Mouse (Mus musculus) MEL-GATA-1-ER (cell line): ENCODE data around the gene Zswim3.
A peak's percentile ranks its signal among the peaks of the same experiment; 100 is the strongest.

Experiments
- DNase-seq: peaks from one replicate; pipeline ENCODE4 v3.0.0-alpha.2; 2012; ENCODE audit warnings: low read depth; ENCODE audit errors: extremely low read depth

Gene Zswim3

GRCm38 (mm10) chr2:164804533-164805331 lies at the start of gene Zswim3, which contains the start of gene Acot8:
Zswim3 (plus strand) TSS chr2:164805098.
Acot8 (minus strand) TSS chr2:164804882.
- peak; percentile 99 for DNase-seq

GRCm38 (mm10) chr2:164757841-164758240 lies 47.1 kb upstream of the Zswim3 start:
- DNase-seq = no peak

GRCm38 (mm10) chr2:164758692-164759091 lies 46.2 kb upstream of the Zswim3 start:
- no peak for DNase-seq

- DNase-seq = no peak
Observed at GRCm38 (mm10) chr2:164760059-164760833, 44.7 kb upstream of the Zswim3 start.

GRCm38 (mm10) chr2:164761502-164761901 lies 43.4 kb upstream of the Zswim3 start:
- no peak for DNase-seq

- no peak for DNase-seq
Observed at GRCm38 (mm10) chr2:164761971-164762370, 42.9 kb upstream of the Zswim3 start.

- no peak for DNase-seq
Observed at GRCm38 (mm10) chr2:164762593-164762992, 42.3 kb upstream of the Zswim3 start.

- DNase-seq = no peak
Observed at GRCm38 (mm10) chr2:164765841-164766240, 39.1 kb upstream of the Zswim3 start.

GRCm38 (mm10) chr2:164767812-164768540 lies 36.9 kb upstream of the Zswim3 start:
- DNase-seq = no peak

GRCm38 (mm10) chr2:164769258-164770037 lies 35.5 kb upstream of the Zswim3 start, which contains the start of gene Ube2c:
Ube2c (plus strand) TSS chr2:164769898.
- DNase-seq = peak; percentile 98

- DNase-seq = no peak
Observed at GRCm38 (mm10) chr2:164770279-164770678, 34.6 kb upstream of the Zswim3 start.

GRCm38 (mm10) chr2:164771123-164771522 lies 33.8 kb upstream of the Zswim3 start:
- no peak for DNase-seq

- peak; percentile 43 for DNase-seq
Observed at GRCm38 (mm10) chr2:164773229-164773988, 31.5 kb upstream of the Zswim3 start.

GRCm38 (mm10) chr2:164773989-164774364 lies 30.9 kb upstream of the Zswim3 start:
- peak; percentile 77 for DNase-seq

GRCm38 (mm10) chr2:164776130-164776529 lies 28.8 kb upstream of the Zswim3 start:
- no peak for DNase-seq

- DNase-seq = no peak
Observed at GRCm38 (mm10) chr2:164776801-164777200, 28.1 kb upstream of the Zswim3 start.

GRCm38 (mm10) chr2:164777246-164778014 lies 27.5 kb upstream of the Zswim3 start:
- no peak for DNase-seq

GRCm38 (mm10) chr2:164778015-164778287 lies 26.9 kb upstream of the Zswim3 start:
- DNase-seq = no peak

GRCm38 (mm10) chr2:164778809-164779208 lies 26.1 kb upstream of the Zswim3 start:
- DNase-seq = no peak
